Mouse (Mus musculus) megakaryocyte, embryonic 14.5 days (primary cell): Measurements from ENCODE around the gene Rgs8. TPM values are rescaled to one million over a fixed set of nuclear protein-coding genes. Genes with fewer than 3 reads are reported as not detected.

ENCODE experiments used
- H3K27me3 ChIP-seq: replicated peaks from 2 replicates; pipeline ENCODE3; 2012; ENCODE audit warnings: inconsistent platforms
- H3K36me3 ChIP-seq: replicated peaks from 2 replicates; pipeline ENCODE3; 2012; ENCODE audit warnings: low read length, inconsistent platforms, mixed read lengths
- H3K4me1 ChIP-seq: 2 replicates; pipeline ENCODE4 v1.6.1; 2012; ENCODE audit warnings: inconsistent platforms
- H3K4me3 ChIP-seq: replicated peaks from 2 replicates; pipeline ENCODE3; 2012; ENCODE audit warnings: moderate library complexity, mild to moderate bottlenecking, inconsistent platforms
- H3K9me3 ChIP-seq: 2 replicates; pipeline ENCODE4 v1.6.1; 2012; ENCODE audit warnings: inconsistent platforms
- FLI1 ChIP-seq: IDR thresholded peaks from 2 replicates; pipeline ENCODE4 v1.6.1; 2012; ENCODE audit warnings: low read length, inconsistent platforms, mixed read lengths
- GATA1 ChIP-seq: IDR thresholded peaks from 3 replicates; pipeline ENCODE4 v1.6.1; 2012; ENCODE audit warnings: mixed read lengths, low read length, inconsistent platforms, borderline replicate concordance
- polyA plus RNA-seq: library from polyadenylated mRNA; stranded (reverse); fragments of >175 nt; gene quantifications from 2 replicates; pipeline ENCODE4 v1.2.3, GENCODE M21; 2012; ENCODE audit warnings: low replicate concordance; ENCODE audit not compliant: insufficient read depth

Rgs8 gene
- polyA plus RNA-seq, 1 experiment: 0.04 TPM

DNA sequence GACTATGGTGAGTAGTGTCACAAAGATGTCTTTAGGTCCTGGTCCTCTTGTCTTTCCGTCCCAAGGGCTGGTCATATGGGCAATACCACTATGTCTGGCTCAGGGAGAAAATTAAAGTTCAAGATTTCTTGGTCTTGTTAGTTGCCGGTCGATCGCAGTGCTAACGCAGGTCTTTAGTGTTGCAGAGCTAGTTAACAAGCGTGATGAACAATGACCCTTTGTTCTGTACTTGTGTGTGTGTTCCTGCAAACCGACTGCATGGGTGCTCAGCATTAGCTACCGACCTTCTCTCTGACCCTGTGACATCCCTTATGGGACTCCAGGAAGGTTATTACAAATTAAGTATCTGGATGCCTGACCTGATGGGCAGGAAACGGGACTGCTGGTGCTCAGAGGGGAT, 6.8 kb downstream of the Rgs8 start:
- H3K4me1 ChIP-seq: peaks cover 28% of the 10 kb centered on the region
- peaks cover 3% of the 10 kb centered on the region; the same call in 1 of the 2 replicates for H3K9me3 ChIP-seq
- H3K27me3 ChIP-seq: peaks cover 44% of the 10 kb centered on the region
- TF ChIP-seq GATA1 (no peak), FLI1 (no peak)
- no peaks in the 10 kb centered on the region for H3K36me3 ChIP-seq
- H3K4me3 ChIP-seq: no peak overlapping the region

DNA sequence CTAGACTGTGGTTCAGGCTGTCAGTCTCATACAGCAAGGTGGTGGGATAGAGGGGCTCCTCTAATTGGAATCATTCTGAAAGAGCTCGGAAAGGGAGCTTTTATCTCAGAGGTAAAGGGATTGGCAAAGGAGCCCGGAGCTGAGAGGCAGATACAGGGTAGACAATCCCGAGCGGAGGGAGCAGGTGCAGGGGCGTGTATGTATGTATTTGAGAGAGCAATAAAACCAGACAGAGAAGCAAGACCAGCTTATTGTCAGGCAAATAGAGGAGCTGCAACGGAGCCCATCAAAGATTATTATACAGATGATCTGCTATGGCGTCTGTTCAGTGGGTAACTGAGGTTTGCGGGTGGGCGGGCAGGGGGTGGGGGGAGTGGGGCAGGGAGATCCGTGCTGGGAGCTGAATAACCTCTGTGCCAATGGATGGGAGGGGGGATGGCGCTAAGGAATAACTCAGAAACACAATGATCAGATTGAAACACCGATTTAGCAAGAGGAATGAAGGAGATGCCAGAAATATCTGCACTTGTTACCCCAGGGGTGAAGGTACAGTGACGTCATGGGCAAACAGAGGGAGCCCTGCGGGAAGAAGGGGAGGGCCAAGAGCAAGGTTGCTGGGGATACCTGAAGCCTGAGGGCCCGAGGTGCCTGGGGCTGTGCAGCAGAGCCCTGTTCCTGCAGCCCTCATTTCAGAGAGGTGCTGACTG, 8.3 kb downstream of the Rgs8 start:
- TF ChIP-seq GATA1 (no peak), FLI1 (no peak)
- peaks cover 15% of the 10 kb centered on the region for H3K4me1 ChIP-seq
- no peaks in the 10 kb centered on the region for H3K36me3 ChIP-seq

DNA sequence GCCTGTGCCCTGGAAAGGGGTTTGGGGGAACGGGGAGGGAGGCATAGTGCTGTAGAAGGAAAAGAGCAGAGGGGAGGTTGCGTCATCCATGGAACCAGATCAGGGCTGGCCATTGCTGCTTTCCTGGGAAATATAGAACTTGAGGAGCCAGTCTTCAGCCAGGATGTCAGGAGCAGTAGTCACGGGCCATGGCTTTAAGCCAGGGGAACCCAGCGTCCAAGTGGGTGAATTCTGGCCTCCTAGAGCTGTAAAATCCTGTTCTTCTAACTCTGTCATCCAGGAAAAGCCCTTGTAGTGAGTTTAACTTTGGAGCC, 8.8 kb downstream of the Rgs8 start:
- peaks cover 3% of the 10 kb centered on the region; the same call in 1 of the 2 replicates for H3K9me3 ChIP-seq
- H3K27me3 ChIP-seq: peaks cover 54% of the 10 kb centered on the region
- H3K4me3 ChIP-seq: no peak overlapping the region
- TF ChIP-seq FLI1 (no peak), GATA1 (no peak)
- H3K4me1 ChIP-seq: peaks cover 10% of the 10 kb centered on the region
- H3K36me3 ChIP-seq: no peaks in the 10 kb centered on the region

More for the DNA sequence above, 8.3 kb downstream of the Rgs8 start:
- Histone ChIP-seq H3K27me3 (peaks cover 50% of the 10 kb centered on the region), H3K4me3 (no peak overlapping the region), H3K9me3 (peaks cover 3% of the 10 kb centered on the region; the same call in 1 of the 2 replicates)

DNA sequence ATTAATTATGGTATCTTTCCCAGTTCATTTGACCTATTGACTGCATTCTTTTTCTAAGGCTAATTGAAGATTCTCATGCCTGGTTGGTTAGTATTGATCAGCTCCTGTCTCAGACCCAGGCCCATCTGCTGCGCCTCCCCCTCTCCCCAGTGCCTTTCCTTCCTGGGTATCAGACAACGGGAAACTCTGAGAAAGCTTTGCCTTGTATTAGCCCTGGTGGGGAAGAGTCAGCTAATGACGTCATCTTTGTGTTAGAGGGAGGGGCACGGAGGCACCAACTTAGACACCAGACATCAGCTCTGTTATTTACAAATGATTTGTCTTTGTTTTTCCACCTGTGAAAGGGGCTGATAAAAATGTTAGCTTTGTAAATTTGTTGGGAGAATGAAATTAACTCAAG, 9.5 kb downstream of the Rgs8 start:
- no peak overlapping the region for H3K4me3 ChIP-seq
- TF ChIP-seq GATA1: no peak
- TF ChIP-seq FLI1: no peak
- H3K4me1 ChIP-seq: peaks cover 3% of the 10 kb centered on the region; the same call in 1 of the 2 replicates
- peaks cover 3% of the 10 kb centered on the region; the same call in 1 of the 2 replicates for H3K9me3 ChIP-seq
- no peaks in the 10 kb centered on the region for H3K36me3 ChIP-seq
- peaks cover 55% of the 10 kb centered on the region for H3K27me3 ChIP-seq

GRCm38 (mm10) chr1:153665066-153665715, 12.4 kb downstream of the Rgs8 start:
- TF ChIP-seq GATA1: no peak
- no peak for TF ChIP-seq FLI1
- Histone ChIP-seq H3K9me3 (peaks cover 3% of the 10 kb centered on the region; the same call in 1 of the 2 replicates), H3K4me1 (no peaks in the 10 kb centered on the region), H3K27me3 (peaks cover 52% of the 10 kb centered on the region), H3K4me3 (no peak overlapping the region), H3K36me3 (no peaks in the 10 kb centered on the region)

GRCm38 (mm10) chr1:153666236-153666635, 13.4 kb downstream of the Rgs8 start:
- Histone ChIP-seq H3K36me3 (no peaks in the 10 kb centered on the region), H3K27me3 (peaks cover 62% of the 10 kb centered on the region), H3K4me1 (no peaks in the 10 kb centered on the region), H3K4me3 (no peak overlapping the region), H3K9me3 (peaks cover 3% of the 10 kb centered on the region; the same call in 1 of the 2 replicates)
- TF ChIP-seq FLI1: no peak
- TF ChIP-seq GATA1: no peak

- no peaks in the 10 kb centered on the region for H3K36me3 ChIP-seq
- no peak overlapping the region for H3K4me3 ChIP-seq
- TF ChIP-seq FLI1 (no peak), GATA1 (no peak)
- peaks cover 3% of the 10 kb centered on the region; the same call in 1 of the 2 replicates for H3K9me3 ChIP-seq
- peaks cover 54% of the 10 kb centered on the region for H3K27me3 ChIP-seq
- H3K4me1 ChIP-seq: no peaks in the 10 kb centered on the region
These were observed 14.5 kb downstream of the Rgs8 start for GRCm38 (mm10) chr1:153667244-153667727.

- TF ChIP-seq GATA1 (no peak), FLI1 (no peak)
These were observed 15.0 kb downstream of the Rgs8 start for GRCm38 (mm10) chr1:153667781-153668180.

DNA sequence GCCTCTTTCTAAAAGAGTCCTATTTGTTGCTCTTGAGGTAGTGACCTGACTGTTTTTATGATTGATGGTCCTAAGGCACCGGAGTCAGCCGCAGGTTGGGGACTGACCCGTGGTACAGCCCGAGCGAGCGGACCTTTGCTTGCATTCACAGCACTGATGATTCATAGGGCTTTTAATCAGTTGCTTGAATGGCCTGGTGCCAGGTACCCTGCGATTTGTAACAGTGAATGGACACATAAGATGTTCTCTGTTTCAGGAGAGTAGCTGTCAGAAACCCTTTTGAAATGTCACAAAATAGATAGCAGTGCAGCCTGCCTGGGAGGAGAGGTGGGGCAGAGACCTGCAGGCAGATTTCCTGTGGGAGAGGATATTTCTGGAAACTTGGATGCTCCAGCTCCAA, 16.3 kb downstream of the Rgs8 start:
- Histone ChIP-seq H3K4me3 (no peak overlapping the region), H3K36me3 (no peaks in the 10 kb centered on the region), H3K9me3 (no peaks in the 10 kb centered on the region), H3K27me3 (peaks cover 48% of the 10 kb centered on the region), H3K4me1 (no peaks in the 10 kb centered on the region)
- TF ChIP-seq GATA1 (no peak), FLI1 (no peak)

More at GRCm38 (mm10) chr1:153667781-153668180, 15.0 kb downstream of the Rgs8 start:
- peaks cover 51% of the 10 kb centered on the region for H3K27me3 ChIP-seq
- no peaks in the 10 kb centered on the region for H3K36me3 ChIP-seq
- no peak overlapping the region for H3K4me3 ChIP-seq
- no peaks in the 10 kb centered on the region for H3K4me1 ChIP-seq
- H3K9me3 ChIP-seq: peaks cover 3% of the 10 kb centered on the region; the same call in 1 of the 2 replicates

- Histone ChIP-seq H3K36me3 (no peaks in the 10 kb centered on the region), H3K9me3 (no peaks in the 10 kb centered on the region), H3K4me1 (no peaks in the 10 kb centered on the region), H3K27me3 (peaks cover 44% of the 10 kb centered on the region), H3K4me3 (no peak overlapping the region)
- no peak for TF ChIP-seq GATA1
- no peak for TF ChIP-seq FLI1
These were observed 16.9 kb downstream of the Rgs8 start for GRCm38 (mm10) chr1:153669728-153670127.
